ENCODE assay signal across 7 mouse cellular contexts in the genomic region with DNA sequence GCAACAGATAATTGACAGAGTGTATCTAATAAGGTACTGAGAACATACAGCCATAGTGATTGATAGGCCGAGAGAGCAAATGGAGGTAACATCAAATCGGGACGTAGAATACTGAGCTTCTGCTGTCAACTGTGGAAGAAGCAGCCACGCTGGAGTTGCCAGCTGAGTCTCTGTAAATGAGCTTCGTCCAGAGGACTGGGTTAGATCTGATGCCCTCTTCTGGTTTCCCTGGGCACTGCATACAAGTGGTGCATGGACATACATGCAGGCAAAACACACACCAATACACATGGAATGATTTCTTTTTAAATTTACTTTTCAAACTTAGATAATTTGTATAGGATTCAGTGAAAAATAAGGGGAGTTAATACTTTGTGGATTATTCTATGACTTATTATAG. TPM values are rescaled to one million over a fixed set of nuclear protein-coding genes. Genes with fewer than 3 reads are reported as not detected.
DNase-seq lines count a peak whose midpoint lies in the region; ATAC-seq and TF ChIP-seq lines count a peak whose summit lies in the region.

No protein-coding gene starts in this region.

- CTCF ChIA-PET in Patski (lab: Charles Lee): interaction anchor here (0.8 to 1.7 kb wide), 3 partner anchors 11 to 352 kb away, joined by 3 to 6 read pairs (median 6); no protein-coding TSS in a partner anchor

- H3K27me3 ChIP-seq in Patski: peaks cover 6% of the 10 kb centered on the region

- peak; percentile 56 to 83 for DNase-seq in CD8-positive naive resting alpha-beta T cell, adult 2 months (ENCODE audit: low read depth in 2 of 2, low spot score in 2 of 2)
- peak; percentile 22 for DNase-seq in Patski (ENCODE audit: low read depth, low spot score)
- DNase-seq in cerebellum, postnatal 36 days: peak; percentile 23 to 33
- DNase-seq in frontal cortex, postnatal 36 days (ENCODE audit: low spot score in 2 of 2): peak; percentile 20 to 36
- DNase-seq in kidney, postnatal 25 days: peak; percentile 63 to 83
- DNase-seq in lung, postnatal 10 days: peak; percentile 60
- peak; percentile 32 for DNase-seq in retina, postnatal 7 days (ENCODE audit: low read depth, low spot score)

- in situ Hi-C loops in Patski (cut with MboI; ENCODE audit: low pct_unique_long_range_greater_than_20kb): loop anchor here (5.0 to 10.0 kb wide), 3 partner anchors 214 to 436 kb away; no protein-coding TSS in a partner anchor

- POLR2A ChIA-PET in Patski (lab: Charles Lee): interaction anchor here (0.6 kb wide), 1 partner anchor 39 kb away, joined by 3 read pairs; no protein-coding TSS in a partner anchor

- TF ChIP-seq CTCF in Patski (IDR thresholded peaks at IDR 0.05): peak; percentile 81

- ATAC-seq in Patski: no peak

RNA-seq across cellular contexts. Expression of a gene that starts 42.9 kb away (rescaled TPM):
- polyA plus RNA-seq in Patski (2021): 0.17 TPM

RNA-seq across cellular contexts. Expression of a gene that starts 52.6 kb away (rescaled TPM):
- 0.24 TPM for polyA plus RNA-seq in Patski (2021)

Comparison
In these comparisons a context has a peak if more than half of its experiments do, and no peak if none do; other contexts are left out.
1. DNase-seq: peak in every context shown above with its lines; median percentile 73 in kidney, postnatal 25 days; 70 in CD8-positive naive resting alpha-beta T cell, adult 2 months; 60 in lung, postnatal 10 days; 32 in retina, postnatal 7 days; 28 in cerebellum, postnatal 36 days; 28 in frontal cortex, postnatal 36 days; 22 in Patski.